Mouse (Mus musculus) kidney, adult 8-10 months (tissue): ENCODE data around the gene Mlph.

Experiments
- DNase-seq, 2 experiments: peaks; one replicate each; pipeline ENCODE4 v3.0.0; 2022

The Mlph gene

DNA sequence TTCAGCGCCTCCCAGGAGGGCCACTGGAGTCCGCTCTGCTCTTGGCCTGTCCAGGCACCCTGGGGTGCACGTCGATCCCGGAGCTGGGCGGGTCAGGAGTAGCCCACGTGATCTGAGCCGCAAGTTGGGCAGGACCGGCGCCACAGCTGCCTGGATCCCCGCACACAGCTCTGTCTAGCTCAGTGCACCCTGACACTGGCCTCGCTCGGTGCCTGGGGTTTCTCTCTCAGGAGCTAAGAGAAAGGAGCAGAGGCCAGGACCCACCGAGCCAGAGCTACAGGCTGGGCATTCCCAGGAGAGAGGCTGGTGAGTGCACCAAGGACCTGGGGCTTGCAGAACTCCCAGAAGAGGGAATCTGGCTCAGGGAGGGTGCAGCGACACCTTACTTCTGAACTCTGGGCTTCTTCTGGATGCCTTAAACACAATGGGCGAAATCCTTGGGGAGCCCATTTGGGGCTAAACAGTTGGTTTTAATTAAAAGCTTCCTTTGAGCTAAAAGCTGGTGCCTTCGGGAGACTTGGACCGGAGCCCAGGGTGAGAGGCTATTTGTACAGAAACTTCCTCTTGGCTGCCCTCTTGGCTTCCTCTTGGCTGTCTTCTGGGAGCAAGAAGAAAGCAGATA is at the start of gene Mlph:
Gene Mlph (plus strand): TSS at position 138 of the 622 bp plus-strand sequence.
- DNase-seq: peak; percentile 57 to 72

DNA sequence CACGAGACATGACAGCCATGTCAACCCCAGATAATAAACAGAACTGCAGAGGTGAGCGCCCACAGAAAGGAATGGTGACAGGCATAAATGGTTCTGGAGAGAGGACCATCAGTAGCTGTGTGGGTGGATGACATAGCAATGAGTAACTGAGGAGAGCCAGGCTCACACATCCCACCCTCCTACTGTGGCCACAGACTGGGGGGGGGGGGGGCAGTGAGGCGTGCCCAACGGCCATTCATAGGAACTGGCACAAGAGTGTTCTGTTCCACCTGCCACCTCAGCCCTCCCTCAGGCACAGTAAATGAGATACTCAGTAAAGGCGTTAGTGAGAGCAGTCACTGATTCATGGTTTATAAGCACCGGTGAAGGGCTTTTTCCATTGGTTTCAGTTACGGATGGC is 48.2 kb upstream of the Mlph start:
- no peak for DNase-seq

DNA sequence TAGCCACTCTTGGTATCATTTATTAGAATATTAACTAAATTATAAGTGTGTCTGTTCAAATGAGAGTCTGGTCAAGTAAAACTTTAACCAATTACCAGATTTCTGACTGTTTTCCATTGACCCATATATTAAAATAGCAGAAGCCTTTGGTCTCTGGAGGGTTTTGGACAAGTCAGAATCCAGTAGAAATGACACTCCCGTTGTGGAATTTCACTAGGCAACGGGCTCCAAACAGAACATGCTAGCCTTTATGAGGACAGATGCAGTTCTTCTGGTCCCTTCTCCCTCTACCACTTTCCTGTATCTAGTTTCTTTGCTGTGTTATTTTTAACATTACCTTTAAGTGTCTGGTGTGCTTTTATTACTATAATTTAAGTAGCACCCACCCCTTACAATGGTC is 44.3 kb upstream of the Mlph start:
- DNase-seq: no peak

DNA sequence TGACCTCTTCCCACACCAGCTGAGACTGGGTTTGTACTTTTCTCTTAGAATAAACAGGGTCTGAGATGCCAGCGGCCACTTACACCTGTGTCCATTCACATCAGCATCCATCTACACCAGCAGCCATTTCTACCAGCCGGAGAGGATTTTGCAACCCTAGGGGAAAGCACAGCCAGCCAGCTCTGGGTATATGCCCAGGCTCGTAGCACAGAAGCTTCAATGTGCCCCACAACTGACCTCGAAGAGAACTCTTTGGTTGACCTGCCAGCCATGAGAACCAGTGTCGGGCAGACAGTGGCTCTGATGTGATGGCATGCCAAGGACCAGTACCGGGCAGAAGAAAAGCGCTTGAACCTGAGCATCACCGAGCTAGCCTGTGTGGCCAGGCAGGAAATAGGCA is 39.5 kb upstream of the Mlph start:
- DNase-seq: no peak

DNA sequence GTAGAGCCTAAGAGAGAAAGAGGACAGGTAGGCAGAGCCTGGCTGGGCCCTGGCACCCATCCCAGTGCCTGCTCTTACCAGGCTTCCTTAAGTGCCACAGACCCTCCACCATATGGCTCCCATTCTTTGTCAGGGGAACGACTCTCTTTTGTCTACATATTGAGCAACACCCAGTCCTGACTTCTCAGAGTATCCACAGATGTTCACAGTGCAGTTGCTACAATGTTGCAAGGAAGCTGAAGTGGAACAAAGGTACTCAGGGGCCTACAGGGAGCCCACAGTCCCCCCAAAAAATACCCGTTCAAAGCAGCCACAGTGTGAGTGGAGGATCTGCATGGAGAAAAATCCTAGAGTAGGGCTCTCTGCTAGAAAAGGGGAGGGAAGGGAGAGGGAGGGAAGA is 38.9 kb upstream of the Mlph start:
- DNase-seq: no peak

DNA sequence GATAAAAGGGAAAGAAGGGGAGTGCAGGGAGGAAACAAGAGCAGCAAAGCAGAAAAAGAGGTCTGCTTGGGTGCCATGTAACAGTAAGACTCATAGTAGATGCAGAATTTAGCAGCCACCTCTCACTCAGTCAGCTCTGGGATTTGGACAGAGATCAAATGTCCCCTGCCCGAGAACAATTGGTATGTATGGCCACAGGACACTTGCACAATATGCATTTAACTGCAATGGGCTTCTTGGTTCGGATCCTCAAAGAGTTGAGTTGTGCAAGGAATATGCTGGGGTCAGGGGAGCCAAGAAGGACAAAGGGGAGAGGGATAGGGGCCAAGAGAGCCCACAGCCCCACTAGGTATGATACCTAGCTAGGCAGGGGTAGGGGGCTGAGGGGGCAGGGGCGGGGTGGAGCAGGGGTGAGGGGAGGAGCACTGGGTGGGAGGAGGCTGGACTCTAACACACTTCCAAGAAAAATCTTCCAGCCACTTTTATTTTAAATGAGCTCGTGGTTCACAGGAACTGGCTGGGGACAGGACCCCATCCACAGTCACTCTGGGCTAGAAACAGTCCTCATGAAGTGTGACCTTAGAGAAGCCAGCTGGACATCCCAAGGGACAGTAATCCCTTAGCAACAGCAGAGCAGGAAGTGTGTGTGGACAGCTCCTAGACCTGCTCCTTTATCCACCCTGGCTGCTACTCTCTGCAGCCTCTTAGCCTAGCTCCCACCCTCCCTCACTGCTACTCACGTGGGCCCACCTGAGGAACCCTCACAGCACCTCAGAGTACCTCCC is 38.2 kb upstream of the Mlph start:
- DNase-seq: no peak

DNA sequence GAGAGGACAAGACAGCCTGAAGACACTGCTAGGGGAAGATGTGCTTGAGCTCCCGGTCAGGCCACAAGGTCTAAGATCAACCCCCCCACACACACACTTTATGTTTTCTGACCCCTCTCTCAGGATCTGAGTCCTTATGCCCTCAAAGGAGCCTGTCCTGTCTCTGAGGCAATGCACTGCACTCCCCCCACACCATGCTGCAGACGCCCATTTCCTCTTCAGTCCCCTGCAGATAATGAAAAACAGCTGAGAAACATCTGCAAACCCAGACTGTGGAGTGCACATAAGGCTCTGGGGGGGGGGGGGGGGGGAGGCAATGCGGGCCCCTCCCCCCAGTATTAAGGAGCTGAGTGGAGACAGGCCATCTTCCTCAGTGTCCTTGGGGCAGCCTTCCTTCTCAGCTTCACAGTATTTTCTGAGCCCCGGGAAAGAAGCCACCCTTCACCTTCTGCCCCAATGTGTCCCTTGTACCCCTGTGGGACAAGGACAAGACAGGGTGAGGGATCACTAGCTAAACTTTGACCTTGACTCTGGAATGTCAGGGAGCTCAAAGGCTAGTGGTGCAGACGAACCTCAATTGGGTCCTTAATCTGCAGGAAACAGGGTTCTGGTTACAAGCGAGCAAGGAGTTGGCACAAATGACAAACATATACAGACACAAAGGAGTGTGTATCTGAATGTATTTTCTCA is 29.0 kb upstream of the Mlph start:
- no peak for DNase-seq

DNA sequence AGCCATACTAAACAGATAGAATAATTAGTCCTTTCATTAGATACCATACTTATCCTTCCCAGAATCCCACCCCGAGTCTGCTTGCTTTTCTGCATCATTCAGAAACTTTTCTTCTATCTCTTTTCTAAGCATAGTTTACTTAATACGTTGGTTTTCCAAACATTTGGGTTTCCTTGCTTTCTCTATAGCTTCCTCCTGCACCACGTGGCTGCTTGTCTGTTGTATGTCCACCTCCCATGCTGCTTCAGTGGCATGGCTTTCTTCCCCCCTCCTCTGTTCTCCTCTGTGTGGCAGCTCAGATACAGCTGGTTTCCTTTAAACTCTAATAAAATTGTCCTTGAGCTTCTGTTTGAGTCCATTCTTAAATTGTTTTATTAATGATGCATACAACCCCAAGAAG is 20.4 kb upstream of the Mlph start:
- DNase-seq: no peak

DNA sequence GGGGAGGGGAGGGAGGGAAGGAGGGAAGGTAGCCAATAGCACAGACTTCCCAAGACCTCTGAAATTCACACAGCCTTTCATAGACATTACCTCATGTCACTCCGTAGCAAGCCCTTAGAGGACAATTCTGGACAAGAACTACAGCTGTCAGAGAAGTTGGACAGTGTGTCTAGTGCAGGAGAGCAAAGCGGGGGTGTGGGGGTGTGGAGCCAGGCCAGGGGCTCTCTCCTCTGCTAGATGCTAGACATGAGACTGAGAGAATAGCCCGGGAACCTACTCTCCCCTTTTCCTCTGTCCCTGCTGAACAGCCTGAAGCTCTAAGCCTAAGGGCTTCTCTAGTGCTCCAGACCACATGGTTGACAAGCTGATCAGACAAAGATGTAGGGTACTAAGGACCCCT is 19.9 kb upstream of the Mlph start:
- DNase-seq: no peak

DNA sequence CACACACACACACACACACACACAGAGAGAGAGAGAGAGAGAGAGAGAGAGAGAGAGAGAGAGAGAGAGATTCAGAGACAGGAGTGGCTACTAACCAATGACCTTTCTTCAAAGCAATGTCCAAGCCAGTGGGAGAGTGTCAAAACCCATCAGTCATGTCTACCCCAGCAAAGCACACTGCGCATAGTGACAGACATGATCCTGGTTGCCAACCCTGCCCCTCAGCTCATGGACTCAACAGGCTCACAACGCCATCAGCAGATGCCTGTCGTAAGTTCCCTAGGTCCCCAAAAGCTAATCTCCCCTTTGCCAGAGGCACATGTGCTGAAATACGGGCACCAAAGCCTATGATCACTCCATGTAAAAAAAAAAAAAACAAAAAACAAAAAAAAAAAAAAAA is 18.6 kb upstream of the Mlph start:
- DNase-seq: no peak

DNA sequence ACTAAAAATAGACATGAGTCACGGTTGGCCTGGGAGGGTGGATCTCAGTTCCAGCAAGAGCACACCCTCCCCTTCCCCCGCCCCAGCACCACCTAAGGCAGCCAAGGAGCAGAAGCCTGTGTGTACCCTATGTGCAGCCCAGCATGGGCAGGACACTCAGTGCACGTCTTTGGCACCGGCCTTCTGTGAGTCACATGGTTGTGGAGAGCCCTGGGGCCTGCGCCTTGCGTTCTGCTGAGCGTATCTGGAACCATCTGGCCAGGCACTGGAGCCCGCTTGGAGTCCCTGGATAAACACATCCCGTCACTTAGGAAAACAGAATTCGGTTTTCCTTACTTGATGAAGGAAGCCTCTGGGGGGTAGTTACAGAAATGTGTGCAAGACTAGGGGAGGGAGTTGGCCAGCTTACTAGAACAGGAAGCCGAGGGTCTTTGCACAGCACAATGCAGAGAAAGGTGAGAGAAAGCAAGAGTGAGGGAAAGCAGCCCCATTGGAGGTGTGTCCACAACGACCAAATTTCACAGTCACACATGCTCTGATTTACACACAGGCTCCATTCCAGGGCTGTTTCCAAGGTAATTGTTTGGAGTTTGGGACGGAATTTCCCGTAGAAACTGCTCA is 18.0 kb upstream of the Mlph start:
- DNase-seq: peak; percentile 25 to 43

DNA sequence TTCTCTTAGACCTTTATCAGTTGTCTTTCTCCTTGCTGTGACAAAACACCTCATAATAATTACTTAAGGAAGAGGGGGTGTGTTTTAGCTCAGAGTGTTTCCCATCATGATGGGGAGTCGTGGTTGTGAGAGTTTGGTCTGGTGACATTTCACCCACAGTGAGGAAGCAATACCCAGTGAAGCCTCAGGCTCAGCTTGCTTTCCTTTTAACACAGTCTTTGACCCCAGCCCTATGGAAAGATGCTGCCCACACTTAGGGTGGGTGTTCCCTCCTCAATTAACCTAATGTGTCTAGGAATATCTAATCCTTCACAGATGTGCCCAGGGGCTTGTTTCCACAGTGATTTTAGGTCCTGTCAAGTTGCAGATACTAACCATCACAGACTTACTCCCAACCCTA is 16.9 kb upstream of the Mlph start:
- no peak for DNase-seq

DNA sequence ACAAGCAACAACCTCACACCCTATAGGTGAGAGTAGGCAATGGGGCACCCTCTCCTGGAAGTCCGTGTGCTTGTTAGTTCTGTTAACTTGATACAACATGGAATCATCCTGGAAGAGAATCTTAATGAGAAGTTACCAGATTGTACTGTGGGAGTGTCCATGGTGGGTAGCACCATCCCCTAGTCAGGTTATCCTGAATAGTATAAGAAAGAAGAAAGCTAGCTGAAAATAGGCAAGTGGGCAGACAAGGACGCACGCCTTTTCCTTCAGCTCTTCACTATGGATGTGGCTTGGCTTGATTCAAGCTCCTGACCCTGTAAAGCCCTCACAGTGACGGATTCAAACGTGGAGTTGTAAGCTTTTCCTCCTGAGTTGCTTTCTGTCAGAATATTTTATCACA is 15.1 kb upstream of the Mlph start:
- no peak for DNase-seq

DNA sequence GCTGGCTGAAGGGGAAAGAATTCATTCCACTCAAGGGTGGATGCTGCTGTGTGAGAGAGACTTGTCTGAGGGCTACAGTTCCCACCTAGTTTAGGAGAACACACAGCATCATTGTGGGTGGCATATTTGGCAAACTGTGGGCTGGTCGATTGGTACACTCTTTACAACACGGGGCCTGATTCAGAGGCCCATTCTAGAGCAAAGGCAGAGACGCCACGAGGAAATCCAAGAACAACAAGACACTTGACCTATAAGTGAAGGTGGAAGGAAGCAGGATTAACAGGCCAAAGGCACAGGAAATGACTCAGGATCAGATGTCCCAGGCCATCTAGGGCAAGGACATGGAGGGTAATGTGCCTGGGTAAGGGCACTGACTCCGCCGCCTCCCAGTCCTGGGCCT is 14.5 kb upstream of the Mlph start:
- DNase-seq: peak in 1 of 2 experiments; percentile 28

DNA sequence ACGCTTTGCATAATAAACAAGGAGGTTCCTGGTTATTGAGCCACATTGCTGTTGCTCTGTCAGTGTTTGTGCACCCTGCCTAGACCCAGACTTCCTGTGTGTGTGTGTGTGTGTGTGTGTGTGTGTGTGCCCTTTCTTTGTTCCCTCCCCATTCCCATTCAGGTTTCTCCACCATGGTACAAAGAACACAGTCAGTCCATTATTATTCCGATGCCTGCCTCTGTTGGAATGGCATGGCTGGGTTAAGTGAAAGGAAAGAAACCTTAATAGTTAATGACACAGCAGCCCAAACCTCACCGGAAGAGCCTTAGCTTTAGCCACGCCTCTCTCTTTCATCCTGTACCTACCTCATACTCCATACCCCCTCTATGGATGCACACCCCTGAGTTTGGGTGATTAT is 13.6 kb upstream of the Mlph start:
- DNase-seq: no peak

DNA sequence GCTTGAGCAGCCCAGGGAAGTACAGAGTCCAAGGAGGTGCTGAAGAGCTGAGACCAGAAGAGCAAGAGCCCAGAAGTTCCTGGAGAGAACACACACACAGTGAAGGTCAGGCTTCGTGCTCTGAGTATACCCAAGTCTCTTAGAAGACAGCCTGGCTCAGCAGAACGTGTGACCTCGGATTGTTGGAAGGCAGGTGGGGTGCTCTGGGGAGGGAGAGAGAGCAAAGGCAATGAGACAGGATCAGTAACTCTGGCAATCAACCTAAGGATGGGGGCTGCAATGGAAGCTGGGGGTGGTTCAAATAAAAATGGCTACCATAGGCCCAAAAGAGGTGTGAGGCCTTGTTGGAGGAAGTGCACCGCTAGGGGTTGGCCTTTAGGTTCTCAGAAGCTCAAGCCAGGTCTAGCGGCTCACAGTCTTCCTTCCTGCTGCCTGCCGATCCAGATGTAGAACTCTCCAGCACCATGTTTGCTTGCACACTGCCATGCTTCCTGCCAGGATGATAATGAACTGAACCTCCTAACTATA is 13.1 kb upstream of the Mlph start:
- no peak for DNase-seq

DNA sequence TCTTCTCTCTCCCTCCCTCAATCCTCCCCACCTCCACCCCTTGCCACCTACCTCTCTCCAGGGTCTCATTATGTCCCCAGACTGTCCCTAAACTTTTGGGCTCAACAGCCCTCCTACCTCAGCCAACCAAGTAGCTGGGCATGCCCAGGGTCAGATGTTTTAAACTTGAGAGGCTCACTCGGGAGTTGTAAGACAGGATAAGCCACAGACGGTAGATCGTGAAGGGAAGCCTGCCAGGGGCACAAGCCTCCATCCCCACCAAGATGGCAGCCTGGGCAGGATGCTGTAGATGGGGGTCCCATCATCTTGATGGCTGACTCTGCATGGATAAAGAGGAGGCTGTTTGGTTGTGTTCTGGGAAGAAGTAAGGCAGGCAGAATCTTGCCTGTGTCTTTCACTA is 12.1 kb upstream of the Mlph start:
- no peak for DNase-seq

DNA sequence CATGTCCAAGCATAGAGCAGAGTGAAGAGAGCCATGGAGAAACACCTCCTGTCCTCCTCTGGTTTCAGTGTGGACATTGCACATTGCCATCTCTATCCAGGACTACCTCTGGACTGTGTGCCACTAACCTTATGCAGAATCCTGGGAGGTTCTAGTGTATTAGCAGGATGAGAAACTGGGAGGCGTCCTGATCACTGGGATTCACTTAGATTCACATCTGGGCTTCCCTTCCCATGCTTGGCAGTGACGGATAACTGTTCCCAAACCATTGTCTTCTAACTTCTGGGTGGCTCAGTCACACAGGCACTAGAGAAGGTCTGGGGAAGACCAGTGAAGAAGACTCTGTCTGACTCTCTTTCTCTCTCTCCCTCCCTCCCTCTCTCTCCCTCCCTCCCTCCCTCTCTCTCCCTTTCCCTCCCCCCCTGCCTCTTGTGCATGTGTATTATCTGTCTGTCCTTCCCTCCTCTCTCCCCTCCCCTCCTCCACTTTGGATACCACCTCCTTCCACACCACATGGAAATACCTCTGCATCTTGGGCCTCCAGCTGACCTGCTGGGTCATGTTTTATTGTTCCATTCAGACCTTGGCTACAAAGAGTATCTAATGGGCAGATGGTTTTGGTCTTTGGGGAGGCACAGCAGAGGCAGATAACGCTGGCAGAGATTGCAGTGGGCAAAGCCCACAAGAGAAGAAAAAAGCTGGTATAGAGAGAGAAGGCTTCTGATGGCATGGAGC is 11.5 kb upstream of the Mlph start:
- DNase-seq: no peak

DNA sequence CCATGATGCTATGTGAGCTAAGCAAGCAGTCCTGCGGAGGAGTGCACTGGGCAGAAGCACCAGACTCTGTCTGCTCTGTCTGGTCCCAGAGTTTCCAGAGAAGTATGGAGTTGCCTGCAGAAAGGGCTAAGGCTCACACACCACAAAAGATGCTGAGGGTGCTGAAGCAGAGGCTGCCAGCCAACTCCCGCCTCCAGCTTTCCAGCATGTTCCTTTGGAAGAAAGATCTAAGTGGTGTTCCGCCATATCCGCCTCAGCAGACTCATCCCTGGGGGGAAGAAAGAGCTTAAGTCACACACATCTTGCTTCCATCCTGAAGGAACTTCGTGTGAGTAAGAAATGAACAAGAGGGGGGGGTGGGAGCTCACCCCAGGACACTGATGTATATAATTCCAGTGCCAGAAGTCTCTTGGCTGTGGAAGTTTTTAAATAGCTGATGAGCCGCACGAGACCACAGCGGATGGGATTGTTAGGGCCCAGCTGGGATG is 10.9 kb upstream of the Mlph start:
- DNase-seq: no peak

DNA sequence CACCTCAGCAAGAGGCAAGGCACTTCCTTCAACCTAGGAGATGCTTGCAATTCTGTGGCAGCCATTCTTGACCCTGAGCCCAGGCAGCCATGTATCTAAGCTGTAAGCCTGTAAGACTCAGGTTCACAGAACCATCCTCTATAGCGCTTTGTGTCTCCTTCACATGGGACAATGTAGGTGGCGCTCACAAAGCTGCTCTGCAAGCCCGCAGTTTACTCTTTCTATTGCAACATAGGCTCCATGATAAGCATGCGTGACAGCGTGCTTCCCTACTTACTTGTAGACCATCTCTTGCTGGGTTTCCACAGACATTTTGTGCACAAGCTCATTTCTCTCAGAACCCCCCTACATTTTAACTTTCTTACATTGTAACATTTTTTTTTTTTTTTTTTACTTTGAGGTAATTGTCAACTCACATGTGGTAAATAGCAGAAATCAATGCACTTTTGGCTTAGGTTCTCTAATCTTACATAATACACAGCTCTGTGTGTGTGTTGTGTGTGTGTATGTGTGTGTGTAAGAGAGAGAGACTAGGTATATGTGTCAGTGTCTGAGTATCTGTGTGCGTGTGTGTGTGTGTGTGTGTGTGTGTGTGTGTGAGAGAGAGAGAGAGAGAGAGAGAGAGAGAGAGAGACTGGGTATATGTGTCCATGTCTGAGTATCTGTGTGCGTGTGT is 10.0 kb upstream of the Mlph start:
- DNase-seq: no peak

DNA sequence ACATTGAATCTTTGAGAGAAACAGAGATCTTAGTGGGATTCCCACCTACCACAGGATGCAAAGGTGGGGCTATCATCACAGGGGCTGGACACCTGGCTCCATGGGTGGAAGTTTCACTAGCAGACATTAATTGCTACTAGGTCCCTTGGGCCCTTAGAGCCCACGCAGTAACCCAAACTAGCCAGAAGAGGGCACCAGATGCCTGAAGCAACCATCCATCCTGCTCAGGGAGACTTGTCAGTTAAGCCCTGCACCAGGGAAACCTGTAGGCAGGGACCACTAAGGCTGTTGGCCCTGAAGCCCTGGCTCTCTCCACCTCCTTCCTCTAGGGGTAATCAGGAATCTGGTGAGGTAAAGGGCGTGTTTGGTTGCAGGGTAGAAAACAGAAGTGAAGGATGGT is 8.5 kb upstream of the Mlph start:
- peak; percentile 39 to 73 for DNase-seq

DNA sequence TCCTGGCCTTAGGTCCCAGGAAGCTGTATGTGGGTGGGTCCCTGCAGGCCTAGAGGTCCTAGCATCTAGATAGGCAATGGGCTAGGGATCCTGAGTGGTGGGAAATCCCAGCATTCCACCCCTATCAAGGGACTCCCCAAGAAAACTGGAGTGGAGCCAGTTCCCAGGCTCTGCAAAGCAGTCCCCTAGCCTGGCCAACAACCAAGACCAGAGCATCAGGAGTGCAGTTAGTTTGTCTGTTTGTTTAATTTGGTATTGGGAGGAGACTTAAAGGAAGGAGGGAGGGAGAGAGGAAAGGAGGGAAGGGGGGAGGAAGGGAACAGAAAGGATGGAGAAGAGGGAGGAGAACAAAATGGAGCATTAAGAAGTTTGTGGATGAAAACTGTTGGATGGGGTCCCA is 5.7 kb upstream of the Mlph start:
- DNase-seq: peak in 1 of 2 experiments; percentile 14
